Mouse (Mus musculus): Measurements from ENCODE around the gene Naxd.

DNA sequence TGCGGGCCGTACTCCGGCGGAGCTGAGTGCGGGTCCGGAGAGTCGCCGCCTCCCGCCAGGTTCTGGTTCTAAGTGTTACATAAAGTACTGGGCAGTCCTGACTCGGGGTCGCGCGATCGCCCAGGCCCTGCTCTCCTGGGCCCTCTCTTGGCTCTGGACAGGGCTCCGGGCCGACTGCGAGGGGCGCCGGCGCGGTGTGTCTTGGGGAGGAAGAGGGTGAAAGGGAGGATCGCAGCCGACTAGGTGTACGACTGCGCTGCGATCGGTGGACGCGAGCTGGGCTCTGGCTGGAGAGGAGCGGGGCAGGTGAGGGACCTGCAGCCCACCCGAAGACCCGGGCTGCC, 60.1 kb downstream of the Naxd start:
- TF ChIP-seq POLR2A (IDR thresholded peaks at IDR 0.05; ENCODE audit: control insufficient read depth in 1 of 2, insufficient read depth in 1 of 2, low read depth in 1 of 2, low read length in 2 of 2, poor library complexity in 1 of 2) (no peak), SMC3 (IDR thresholded peaks at IDR 0.05; ENCODE audit: low read depth, low read length) (no peak), EP300 (IDR thresholded peaks at IDR 0.05; ENCODE audit: low read depth in 1 of 2, low read length in 2 of 2) (0 out of 4 replicates have a peak, but pooled peaks of 1 of the 2 experiments have one; percentile 8), MAFK (IDR thresholded peaks at IDR 0.05; ENCODE audit: borderline replicate concordance, low read depth, low read length) (no peak), HCFC1 (IDR thresholded peaks at IDR 0.05; ENCODE audit: low read depth, low read length) (no peak), CTCF (IDR thresholded peaks at IDR 0.05 in 2 of 3, conservative IDR thresholded peaks at IDR 0.05 in 1 of 3; ENCODE audit: control insufficient read depth in 1 of 3, insufficient read depth in 1 of 3, low read depth in 2 of 3, low read length in 3 of 3, poor library complexity in 1 of 3, severe bottlenecking in 1 of 3) (no peak), SIN3A (IDR thresholded peaks at IDR 0.05; ENCODE audit: low read length) (no peak), RCOR1 (IDR thresholded peaks at IDR 0.05; ENCODE audit: low read depth, low read length) (no peak), POLR2AphosphoS2 (IDR thresholded peaks at IDR 0.05; ENCODE audit: low read length) (no peak)

All from MEL (cell line).